Mouse (Mus musculus) thymus, adult 2 months (tissue): ENCODE results near the gene Cd274. TPM values are rescaled to one million over a fixed set of nuclear protein-coding genes. Genes with fewer than 3 reads are reported as not detected.

ENCODE experiments used
- DNase-seq: peaks from one replicate; pipeline ENCODE4 v3.0.0; 2021
- H3K27ac ChIP-seq: fragments of 200-500 bp; 2 replicates; pipeline ENCODE4 v1.5.1; 2012; ENCODE audit warnings: low read length, control low read depth; ENCODE audit not compliant: control insufficient read depth, insufficient read depth
- H3K27me3 ChIP-seq: fragments of 200-500 bp; 2 replicates; pipeline ENCODE4 v1.6.1; 2012; ENCODE audit warnings: mild to moderate bottlenecking, low read length, moderate library complexity, mixed read lengths; ENCODE audit not compliant: control insufficient read depth, insufficient read depth
- H3K36me3 ChIP-seq: fragments of 200-500 bp; 2 replicates; pipeline ENCODE4 v1.6.1; 2012; ENCODE audit warnings: mild to moderate bottlenecking, low read length, moderate library complexity; ENCODE audit not compliant: control insufficient read depth, insufficient read depth
- H3K4me1 ChIP-seq: fragments of 200-500 bp; replicated peaks from 2 replicates; pipeline ENCODE4 v1.6.1; 2012; ENCODE audit warnings: low read length; ENCODE audit not compliant: control insufficient read depth, insufficient read depth
- H3K4me3 ChIP-seq: fragments of 200-500 bp; 2 replicates; pipeline ENCODE4 v1.5.1; 2012; ENCODE audit warnings: mild to moderate bottlenecking, low read length, control low read depth, moderate library complexity; ENCODE audit not compliant: control insufficient read depth, insufficient read depth
- CTCF ChIP-seq: fragments of 200-500 bp; IDR thresholded peaks from 2 replicates; pipeline ENCODE4 v1.5.1; 2012; ENCODE audit warnings: mild to moderate bottlenecking, control low read depth, low read length, moderate library complexity, borderline replicate concordance; ENCODE audit not compliant: control insufficient read depth, poor library complexity, insufficient read depth; ENCODE audit errors: extremely low read depth
- POLR2A ChIP-seq: fragments of 200-500 bp; IDR thresholded peaks from 2 replicates; pipeline ENCODE4 v1.6.1; 2012; ENCODE audit warnings: mild to moderate bottlenecking, low read length, control low read depth, moderate library complexity; ENCODE audit not compliant: control insufficient read depth, poor library complexity, insufficient read depth; ENCODE audit errors: extremely low read depth
- WGBS: fragments of 180-500 bp; shearing (Covaris S2); methylation state at CpG from one replicate; pipeline ENCODE4 v1.1.7; 2018; 5-methylcytosine and 5-hydroxymethylcytosine counted together
- polyA plus RNA-seq: library from polyadenylated mRNA; depleted of rRNA; stranded (reverse); fragments of >200 nt; gene quantifications from 2 replicates; pipeline ENCODE4 v1.2.3, GENCODE M21; 2012

The Cd274 gene
- polyA plus RNA-seq, 1 experiment = 22.9 TPM

DNA sequence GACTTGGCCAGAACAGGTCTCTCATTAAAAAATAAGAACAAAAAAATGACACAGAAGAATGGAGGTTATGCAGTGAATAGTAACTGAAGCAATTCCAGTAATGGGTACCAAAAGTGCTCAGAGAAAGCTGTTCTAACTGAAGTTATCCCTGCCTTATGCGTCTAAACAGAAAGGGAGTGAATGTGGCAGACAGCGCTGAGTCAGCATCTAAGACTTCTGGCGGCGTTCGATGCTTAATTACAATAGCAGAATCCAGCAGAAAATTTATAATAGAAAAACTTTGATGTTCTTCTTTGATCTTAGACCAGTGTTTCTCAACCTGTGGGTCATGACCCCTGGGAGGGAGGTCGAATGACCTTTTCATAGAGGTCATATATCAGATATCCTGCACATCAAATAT lies 21.6 kb upstream of the Cd274 start:
- H3K4me1 ChIP-seq = no peaks in the 10 kb centered on the region
- DNase-seq = no peak
- peaks cover 7% of the 10 kb centered on the region; the same call in 1 of the 2 replicates for H3K36me3 ChIP-seq
- H3K27me3 ChIP-seq = no peaks in the 10 kb centered on the region
- TF ChIP-seq CTCF (no peak), POLR2A (no peak)
- WGBS = 93% methylated on average over 6 of the region's 6 CpGs
- H3K4me3 ChIP-seq = no peak overlapping the region
- H3K27ac ChIP-seq = no peak overlapping the region

DNA sequence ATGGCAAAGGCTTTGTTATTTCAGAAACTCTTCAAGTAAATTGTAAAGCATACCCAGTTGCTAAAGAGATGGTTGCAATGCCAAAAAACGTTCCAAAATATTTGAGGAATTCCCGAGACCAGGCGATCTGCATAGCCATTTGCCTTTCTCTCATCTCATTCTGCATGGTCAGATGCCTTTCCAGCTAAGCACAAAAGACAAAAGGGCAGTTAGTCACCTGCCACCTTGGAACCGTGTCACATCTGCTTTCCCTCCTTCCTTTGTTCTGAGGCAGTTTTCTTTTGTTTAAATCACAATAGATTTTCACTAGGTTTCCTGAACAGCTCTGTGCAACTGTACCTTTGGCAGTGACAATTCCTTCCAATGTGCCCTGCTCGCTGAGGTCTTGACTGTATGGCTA lies 16.3 kb upstream of the Cd274 start:
- H3K27me3 ChIP-seq = no peaks in the 10 kb centered on the region
- 93% methylated on average over 5 of the region's 5 CpGs for WGBS
- no peaks in the 10 kb centered on the region for H3K4me1 ChIP-seq
- no peak for DNase-seq
- no peak overlapping the region for H3K4me3 ChIP-seq
- peaks cover 10% of the 10 kb centered on the region; the same call in 1 of the 2 replicates for H3K36me3 ChIP-seq
- no peak overlapping the region for H3K27ac ChIP-seq
- TF ChIP-seq POLR2A (no peak), CTCF (no peak)

DNA sequence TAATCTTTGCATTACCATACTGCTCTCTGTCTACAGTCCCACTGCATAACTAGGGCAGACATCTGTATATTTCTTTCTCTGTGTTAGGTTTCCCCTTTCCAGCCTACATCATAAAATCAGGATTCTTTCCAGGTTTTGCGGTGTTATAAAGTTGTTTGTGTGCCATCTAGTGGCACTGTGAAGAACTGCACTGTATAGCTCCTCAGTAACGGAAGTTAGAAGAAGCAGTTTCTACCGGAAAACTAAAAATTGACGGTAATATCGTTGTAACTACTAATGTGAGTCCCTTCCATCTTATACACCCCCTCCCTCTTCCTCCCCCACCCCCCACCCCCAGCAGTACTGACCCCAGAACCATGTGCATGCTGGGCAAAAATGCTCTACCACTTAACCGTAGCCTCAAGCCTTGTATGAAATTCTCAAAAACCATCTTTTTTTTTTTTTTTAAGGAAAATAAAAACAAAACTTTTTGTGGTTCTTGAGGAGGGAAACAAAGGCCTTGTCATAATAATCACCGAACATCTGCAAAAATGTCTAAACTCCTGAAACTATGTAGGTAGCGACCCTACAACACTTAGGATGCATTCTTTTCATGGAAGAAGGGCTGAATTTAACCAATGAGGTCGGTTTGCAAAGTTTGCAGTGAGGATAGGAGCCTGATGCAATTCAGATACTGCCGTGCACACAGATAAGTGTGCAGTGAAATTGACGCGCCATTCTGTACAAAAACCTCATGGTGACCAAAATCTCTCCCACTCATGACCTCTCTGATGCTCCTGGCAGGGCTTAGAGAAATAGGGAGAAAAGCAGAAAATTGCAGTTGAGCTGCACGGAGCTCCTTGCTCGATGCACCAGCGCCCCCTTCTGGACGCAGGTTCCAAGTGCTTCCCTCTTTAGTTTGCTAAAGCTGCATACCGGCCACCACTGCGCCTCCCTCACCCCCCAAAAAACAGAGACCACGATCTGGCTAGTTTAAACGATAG lies 12.1 kb upstream of the Cd274 start:
- Histone ChIP-seq H3K4me3 (peak overlapping the region; percentile 28), H3K27ac (peak overlapping the region; percentile 49; the same call in 1 of the 2 replicates), H3K4me1 (no peaks in the 10 kb centered on the region), H3K27me3 (no peaks in the 10 kb centered on the region), H3K36me3 (peaks cover 9% of the 10 kb centered on the region; the same call in 1 of the 2 replicates)
- DNase-seq = peak; percentile 91
- TF ChIP-seq CTCF (peak; percentile 95), POLR2A (no peak)
- WGBS = 5% methylated on average over 20 of the region's 20 CpGs

GRCm38 (mm10) chr19:29356281-29356680 lies 11.0 kb upstream of the Cd274 start:
- WGBS = 94% methylated on average over 11 of the region's 11 CpGs
- DNase-seq = no peak
- Histone ChIP-seq H3K4me3 (no peak overlapping the region), H3K36me3 (peaks cover 4% of the 10 kb centered on the region; the same call in 1 of the 2 replicates), H3K27ac (no peak overlapping the region), H3K4me1 (peaks cover 5% of the 10 kb centered on the region; the same call in 1 of the 2 replicates), H3K27me3 (no peaks in the 10 kb centered on the region)
- TF ChIP-seq CTCF = no peak
- TF ChIP-seq POLR2A = no peak

- WGBS = 95% methylated on average over 5 of the region's 5 CpGs
- H3K4me3 ChIP-seq = no peak overlapping the region
Observed at GRCm38 (mm10) chr19:29360251-29360650, 7.0 kb upstream of the Cd274 start.

DNA sequence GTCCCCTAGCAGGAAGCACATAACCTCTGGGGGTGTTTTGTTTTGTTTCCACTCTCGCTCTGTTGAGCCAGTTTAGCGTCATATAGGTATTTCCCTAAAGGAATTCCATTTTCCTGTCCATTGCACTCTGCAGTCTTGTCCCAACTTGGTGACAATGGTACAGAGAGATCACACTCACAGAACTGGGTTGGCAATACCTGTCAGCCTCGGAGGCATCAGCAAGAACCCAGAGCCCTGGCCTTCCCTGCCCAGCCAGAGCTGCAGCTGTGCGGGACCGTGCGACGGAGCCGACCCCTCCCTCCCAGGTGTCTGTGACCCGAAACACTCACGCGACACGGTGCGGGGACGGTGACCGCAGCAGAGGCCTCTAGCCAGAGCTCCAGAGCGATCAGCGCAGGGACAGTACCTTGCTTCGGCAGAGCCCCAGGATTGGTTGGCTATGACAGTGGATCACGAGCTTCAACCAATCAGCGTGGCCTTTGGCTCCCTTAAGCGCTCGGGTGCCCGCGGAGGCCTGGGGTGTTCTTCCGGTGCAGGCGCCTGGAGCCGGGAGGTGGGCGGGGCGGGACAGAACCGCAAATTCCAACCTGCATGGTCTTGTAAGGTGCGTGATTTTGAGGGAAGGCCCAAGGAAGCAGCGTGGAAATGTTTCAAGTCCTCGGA lies 5.7 kb upstream of the Cd274 start:
- Histone ChIP-seq H3K4me1 (peaks cover 16% of the 10 kb centered on the region), H3K4me3 (peak overlapping the region; percentile 59), H3K27ac (no peak overlapping the region), H3K36me3 (peaks cover under 1% of the 10 kb centered on the region; the same call in 1 of the 2 replicates), H3K27me3 (no peaks in the 10 kb centered on the region)
- DNase-seq = peak; percentile 89
- WGBS = 4% methylated on average over 33 of the region's 33 CpGs
- TF ChIP-seq CTCF (peak; percentile 67), POLR2A (peak; percentile 76)

More at GRCm38 (mm10) chr19:29360251-29360650, 7.0 kb upstream of the Cd274 start:
- H3K27ac ChIP-seq = no peak overlapping the region
- TF ChIP-seq CTCF (no peak), POLR2A (no peak)
- peaks cover 4% of the 10 kb centered on the region; the same call in 1 of the 2 replicates for H3K36me3 ChIP-seq
- peaks cover 13% of the 10 kb centered on the region for H3K4me1 ChIP-seq
- no peak for DNase-seq
- no peaks in the 10 kb centered on the region for H3K27me3 ChIP-seq
